Mouse (Mus musculus) liver, embryonic 15.5 days (tissue): ENCODE measurements around the gene Thra. TPM values are rescaled to one million over a fixed set of nuclear protein-coding genes. Genes with fewer than 3 reads are reported as not detected.
A peak's percentile ranks its signal among the peaks of the same experiment; 100 is the strongest.

ENCODE experiments used
- ATAC-seq: fragments of 200-750 bp; cut with Nextera tagmentation; 2 replicates; pipeline ENCODE4 v1.8.0; 2017; ENCODE audit warnings: moderate number of reproducible peaks, mild to moderate bottlenecking, moderate library complexity; ENCODE audit not compliant: insufficient read depth
- H3K27ac ChIP-seq: fragments of 300-500 bp; sonication (generic); replicated peaks from 2 replicates; pipeline ENCODE4 v1.5.1; 2015; ENCODE audit warnings: mild to moderate bottlenecking, inconsistent platforms
- H3K27me3 ChIP-seq: fragments of 300-500 bp; sonication (generic); 2 replicates; pipeline ENCODE4 v1.6.1; 2015; ENCODE audit warnings: mild to moderate bottlenecking, inconsistent platforms
- H3K36me3 ChIP-seq: fragments of 300-500 bp; sonication (generic); replicated peaks from 2 replicates; pipeline ENCODE4 v1.6.1; 2015; ENCODE audit warnings: moderate library complexity, mild to moderate bottlenecking, inconsistent platforms
- H3K4me1 ChIP-seq: fragments of 300-500 bp; sonication (generic); replicated peaks from 2 replicates; pipeline ENCODE4 v1.6.1; 2015; ENCODE audit warnings: inconsistent platforms
- H3K4me2 ChIP-seq: fragments of 300-500 bp; sonication (generic); 2 replicates; pipeline ENCODE4 v1.6.1; 2015; ENCODE audit warnings: moderate library complexity, mild to moderate bottlenecking, inconsistent platforms
- H3K4me3 ChIP-seq: fragments of 300-500 bp; sonication (generic); replicated peaks from 2 replicates; pipeline ENCODE4 v1.5.1; 2015; ENCODE audit warnings: mild to moderate bottlenecking, inconsistent platforms
- H3K9ac ChIP-seq: fragments of 300-500 bp; sonication (generic); 2 replicates; pipeline ENCODE4 v1.6.1; 2015; ENCODE audit warnings: moderate library complexity, mild to moderate bottlenecking, inconsistent platforms
- H3K9me3 ChIP-seq: fragments of 300-500 bp; sonication (generic); replicated peaks from 2 replicates; pipeline ENCODE4 v1.6.1; 2016; ENCODE audit warnings: inconsistent platforms
- WGBS: fragments of 180-500 bp; shearing (Covaris S2); methylation state at CpG from one replicate; pipeline ENCODE4 v1.1.7; 2015; ENCODE audit warnings: mixed read lengths; ENCODE audit not compliant: insufficient replicate concordance; 5-methylcytosine and 5-hydroxymethylcytosine counted together
- polyA plus RNA-seq: library from polyadenylated mRNA; unstranded; fragments of >200 nt; fragmentation: Nextera tagmentation; extraction: Ambion mirVana; gene quantifications from 2 replicates; pipeline ENCODE4 v1.2.1, GENCODE M21; 2015

Thra gene
- polyA plus RNA-seq, 1 experiment from 2014 or later = 7.2 TPM

DNA sequence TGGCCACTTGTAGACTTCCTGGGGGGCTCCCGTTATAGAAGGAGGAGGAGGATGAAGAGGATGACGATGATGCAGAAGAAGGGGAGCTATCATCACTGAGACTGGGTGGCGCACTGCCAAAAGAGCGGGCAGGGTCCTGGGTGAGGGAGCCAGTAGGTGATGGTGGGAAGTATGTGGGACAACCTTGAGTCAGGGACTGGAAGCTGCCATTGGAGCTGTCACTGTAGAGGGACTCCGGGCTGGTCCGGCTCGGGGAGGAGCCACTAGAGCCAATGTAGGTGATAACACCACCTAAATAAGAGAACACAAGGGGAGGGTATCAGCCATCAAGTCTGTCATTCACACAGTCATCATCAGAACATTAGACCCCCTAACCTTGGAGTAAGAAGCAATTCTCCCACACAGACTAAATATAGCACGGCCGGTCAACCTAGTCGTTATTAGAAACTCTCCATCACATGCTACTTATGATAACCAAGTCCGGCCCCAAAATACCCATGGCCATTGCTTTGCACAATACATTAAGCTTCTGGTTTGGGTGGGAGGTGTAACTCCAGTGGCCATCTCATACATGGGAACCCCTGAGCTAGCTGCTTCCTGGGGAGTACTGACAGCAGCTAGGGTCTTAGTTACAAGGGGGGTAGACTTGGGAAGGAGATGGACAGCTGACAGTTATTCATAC, 31.5 kb downstream of the Thra start:
- Histone ChIP-seq H3K9me3 (no peaks in the 10 kb centered on the region), H3K27me3 (no peaks in the 10 kb centered on the region), H3K4me1 (peaks cover 99% of the 10 kb centered on the region), H3K36me3 (peaks cover 17% of the 10 kb centered on the region; the same call in 1 of the 2 replicates), H3K27ac (peak overlapping the region; percentile 69), H3K4me2 (no peak overlapping the region), H3K9ac (no peak overlapping the region), H3K4me3 (no peak overlapping the region)
- ATAC-seq = no peak
- WGBS = 71% methylated on average over 11 of the region's 11 CpGs

DNA sequence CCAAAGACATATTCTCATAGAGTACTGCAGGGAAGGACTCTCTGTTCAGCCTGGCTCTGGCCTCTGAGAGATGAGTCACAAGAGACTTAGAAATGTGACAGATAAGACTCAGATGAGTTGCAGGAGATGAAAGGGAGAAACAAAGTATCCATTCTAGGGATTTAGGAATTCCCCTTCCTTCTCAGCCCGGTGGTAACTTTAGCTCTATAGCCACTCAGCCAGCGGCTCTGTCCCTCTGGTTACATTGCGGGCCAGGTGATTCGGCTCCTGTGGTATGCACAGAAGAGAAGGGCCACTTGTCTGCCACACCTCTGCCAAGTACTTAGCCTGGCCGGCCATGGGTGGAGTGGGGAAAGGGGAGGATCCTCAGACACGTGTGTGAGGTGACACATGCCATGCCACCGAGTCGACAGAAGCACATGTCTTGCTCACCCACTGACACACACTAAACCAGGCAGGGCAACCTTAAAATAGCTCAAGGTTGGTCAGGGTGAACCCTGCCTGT, 32.3 kb downstream of the Thra start:
- Histone ChIP-seq H3K9ac (no peak overlapping the region), H3K4me1 (peaks cover 99% of the 10 kb centered on the region), H3K27ac (peak overlapping the region; percentile 69), H3K4me3 (no peak overlapping the region), H3K27me3 (no peaks in the 10 kb centered on the region), H3K36me3 (peaks cover 17% of the 10 kb centered on the region; the same call in 1 of the 2 replicates), H3K9me3 (no peaks in the 10 kb centered on the region), H3K4me2 (peak overlapping the region; percentile 30)
- no peak for ATAC-seq
- 47% methylated on average over 8 of the region's 8 CpGs for WGBS

DNA sequence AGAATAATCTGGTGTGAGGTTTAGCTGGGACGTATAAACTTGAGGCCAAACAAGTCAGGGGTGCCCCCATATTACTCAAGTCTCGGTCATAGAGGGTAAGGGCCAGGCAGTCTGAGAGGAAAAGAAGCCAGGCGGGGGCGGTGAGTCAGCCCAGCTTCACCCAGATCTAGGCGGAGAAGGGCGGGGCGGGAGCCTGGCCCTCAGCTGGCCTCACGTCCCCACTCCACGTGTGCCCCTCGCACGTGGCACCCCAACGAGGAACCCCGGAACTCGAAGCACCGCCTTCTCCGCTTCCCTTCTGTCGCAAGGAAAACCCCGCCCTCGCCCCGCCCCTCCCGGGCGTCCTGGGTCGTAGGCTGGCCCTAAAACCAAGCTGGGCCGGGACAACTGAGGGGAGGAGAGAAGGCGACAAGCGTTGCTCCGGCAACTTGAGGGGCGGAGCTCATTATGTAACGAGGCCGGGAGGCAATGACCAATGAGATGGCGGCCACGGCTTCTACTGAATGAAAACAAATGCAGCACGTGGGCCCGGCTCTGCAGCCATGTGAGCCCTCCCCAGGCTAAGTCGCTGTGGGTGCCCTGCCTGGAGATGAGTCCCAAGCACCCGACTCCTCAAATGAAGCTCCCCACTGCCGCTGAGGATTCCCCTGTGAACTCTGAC, 33.3 kb downstream of the Thra start:
- H3K27ac ChIP-seq = peak overlapping the region; percentile 69; the same call in 1 of the 2 replicates
- H3K9me3 ChIP-seq = no peaks in the 10 kb centered on the region
- WGBS = under 1% methylated on average over 37 of the region's 37 CpGs
- peaks cover 92% of the 10 kb centered on the region for H3K4me1 ChIP-seq
- peaks cover 17% of the 10 kb centered on the region; the same call in 1 of the 2 replicates for H3K36me3 ChIP-seq
- H3K4me3 ChIP-seq = peak overlapping the region; percentile 46
- H3K4me2 ChIP-seq = peak overlapping the region; percentile 80
- ATAC-seq = peak; percentile 87
- H3K9ac ChIP-seq = no peak overlapping the region
- no peaks in the 10 kb centered on the region for H3K27me3 ChIP-seq

DNA sequence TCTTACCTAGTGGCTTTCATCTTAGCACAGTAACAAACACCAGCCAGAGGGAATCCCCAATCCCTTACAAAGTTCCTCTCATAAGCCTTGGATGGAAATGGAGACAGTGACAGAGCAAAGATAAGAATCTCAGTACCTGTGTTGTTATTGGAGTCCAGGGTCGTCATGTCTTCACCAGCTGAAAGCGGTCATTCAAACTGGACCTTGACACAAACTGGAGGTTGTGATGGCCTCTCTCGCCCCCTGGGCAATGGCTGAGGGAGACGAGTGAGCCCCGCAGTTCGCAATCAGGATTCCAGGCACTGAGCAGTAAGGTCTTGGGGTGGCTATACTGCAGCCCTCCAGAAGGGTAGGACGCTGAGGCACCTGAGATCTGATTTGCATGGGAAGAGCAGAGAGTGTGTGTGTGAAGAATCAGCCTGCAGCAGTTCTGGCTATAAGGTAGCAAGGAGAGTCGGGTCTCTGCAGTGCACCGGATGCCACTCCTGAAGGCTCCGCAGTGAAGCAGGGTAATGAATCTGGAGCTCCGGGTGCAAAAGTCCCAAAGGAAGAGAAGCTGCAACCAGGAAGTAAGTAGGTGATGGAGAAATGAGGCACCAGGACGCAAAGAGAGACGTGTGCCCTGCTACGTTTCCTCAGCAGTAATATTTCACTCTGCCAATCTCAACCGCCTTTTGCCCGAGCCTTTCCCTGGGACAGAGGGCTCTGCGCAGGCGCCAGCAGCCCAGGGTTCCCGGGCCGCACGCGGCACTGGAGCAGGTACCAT, 34.3 kb downstream of the Thra start, which contains the start of gene Nr1d1:
Nr1d1 (minus strand) TSS at position 752 of the 766 bp plus-strand sequence.
- H3K4me2 ChIP-seq = peak within 1 kb of the TSS; percentile 80
- WGBS = 1% methylated on average over 22 of the region's 22 CpGs
- no peak for ATAC-seq
- peak within 1 kb of the TSS; percentile 78 for H3K27ac ChIP-seq
- peak within 1 kb of the TSS; percentile 46 for H3K4me3 ChIP-seq
- H3K4me1 ChIP-seq = peaks cover 82% of the 10 kb centered on the region
- no peaks in the 10 kb centered on the region for H3K27me3 ChIP-seq
- no peaks in the 10 kb centered on the region for H3K9me3 ChIP-seq
- H3K9ac ChIP-seq = peak within 1 kb of the TSS; percentile 37; the same call in 1 of the 2 replicates
- peaks cover 12% of the 10 kb centered on the region; the same call in 1 of the 2 replicates for H3K36me3 ChIP-seq

DNA sequence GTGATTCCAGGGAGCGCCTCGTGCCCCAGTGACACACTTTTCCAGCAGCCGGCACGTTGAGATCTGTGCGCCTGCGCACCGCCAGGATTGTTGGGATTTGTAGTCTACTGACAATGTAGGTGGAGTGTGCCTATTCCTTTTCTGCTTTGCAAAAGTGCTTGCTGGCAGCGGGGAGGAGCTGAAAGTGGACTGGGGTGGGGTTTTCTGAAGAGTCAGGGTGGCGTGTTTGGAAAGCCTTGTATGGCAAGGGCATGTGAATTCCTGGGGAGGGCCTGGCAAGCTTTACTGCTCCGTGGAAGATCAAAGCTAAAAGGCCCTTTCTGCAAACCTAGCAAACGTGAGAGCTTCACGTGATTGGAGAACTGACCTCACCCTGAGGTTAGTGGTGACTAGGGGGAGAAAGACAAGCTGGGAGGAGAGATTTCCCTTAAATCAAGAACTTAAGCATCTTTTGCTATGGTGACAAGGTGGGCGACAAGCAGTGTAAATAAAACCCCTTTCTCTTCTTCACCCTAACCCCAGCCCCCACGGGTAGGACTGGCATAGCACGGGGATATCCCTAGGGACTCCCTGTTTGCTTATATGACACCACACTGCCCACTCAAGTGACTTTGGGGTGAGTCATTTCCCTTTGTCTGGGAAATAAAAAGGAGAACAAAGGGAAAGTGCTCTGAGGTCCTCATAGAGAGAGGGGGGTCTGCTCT, 35.1 kb downstream of the Thra start:
- peak overlapping the region; percentile 78 for H3K27ac ChIP-seq
- peak; percentile 38 for ATAC-seq
- H3K36me3 ChIP-seq = peaks cover 5% of the 10 kb centered on the region; the same call in 1 of the 2 replicates
- H3K4me3 ChIP-seq = peak overlapping the region; percentile 46
- no peaks in the 10 kb centered on the region for H3K9me3 ChIP-seq
- H3K4me1 ChIP-seq = peaks cover 75% of the 10 kb centered on the region
- H3K9ac ChIP-seq = peak overlapping the region; percentile 37; the same call in 1 of the 2 replicates
- no peaks in the 10 kb centered on the region for H3K27me3 ChIP-seq
- 3% methylated on average over 15 of the region's 15 CpGs for WGBS
- H3K4me2 ChIP-seq = peak overlapping the region; percentile 80

DNA sequence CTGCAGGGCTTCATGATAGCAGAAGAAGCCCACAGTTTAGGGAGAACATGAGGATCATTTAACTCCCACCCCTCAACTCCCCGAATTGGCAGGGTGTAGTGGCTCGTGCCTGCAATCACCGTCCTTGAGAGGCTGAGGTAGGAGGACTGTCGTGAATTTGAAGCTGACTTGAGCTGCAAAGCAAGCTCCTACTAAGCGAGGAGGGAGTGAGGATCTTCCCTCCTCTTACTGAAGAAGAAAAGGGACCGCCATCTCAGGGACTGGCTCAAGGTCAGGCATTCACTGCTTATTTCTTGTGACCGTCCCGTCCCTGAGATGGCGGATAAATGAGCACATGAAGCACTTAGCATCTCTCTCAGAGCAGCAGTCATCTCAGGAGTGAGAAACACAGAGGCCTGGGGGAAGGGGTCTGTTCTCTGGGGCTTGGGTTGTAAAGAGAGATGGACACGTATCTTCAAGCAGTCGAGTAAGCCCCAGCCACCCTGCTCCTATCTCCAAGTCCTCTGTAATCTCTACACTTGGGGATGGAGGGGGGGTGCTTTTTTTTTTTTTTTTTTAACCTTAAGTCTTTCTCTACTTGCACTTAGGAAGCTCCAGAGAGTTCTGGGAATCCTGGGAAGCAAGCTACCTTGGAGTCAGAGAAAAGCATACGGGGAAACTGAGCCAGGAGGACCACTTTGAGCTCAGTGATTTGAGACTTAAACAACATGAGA, 35.8 kb downstream of the Thra start:
- no peaks in the 10 kb centered on the region for H3K27me3 ChIP-seq
- peak overlapping the region; percentile 46; the same call in 1 of the 2 replicates for H3K4me3 ChIP-seq
- H3K36me3 ChIP-seq = no peaks in the 10 kb centered on the region
- no peak for ATAC-seq
- H3K9me3 ChIP-seq = no peaks in the 10 kb centered on the region
- 0 out of 2 replicates have a peak overlapping the region, but pooled peaks have one; percentile 3 for H3K9ac ChIP-seq
- H3K4me1 ChIP-seq = peaks cover 68% of the 10 kb centered on the region
- H3K27ac ChIP-seq = peak overlapping the region; percentile 78
- WGBS = 34% methylated on average over 12 of the region's 12 CpGs
- H3K4me2 ChIP-seq = peak overlapping the region; percentile 80

DNA sequence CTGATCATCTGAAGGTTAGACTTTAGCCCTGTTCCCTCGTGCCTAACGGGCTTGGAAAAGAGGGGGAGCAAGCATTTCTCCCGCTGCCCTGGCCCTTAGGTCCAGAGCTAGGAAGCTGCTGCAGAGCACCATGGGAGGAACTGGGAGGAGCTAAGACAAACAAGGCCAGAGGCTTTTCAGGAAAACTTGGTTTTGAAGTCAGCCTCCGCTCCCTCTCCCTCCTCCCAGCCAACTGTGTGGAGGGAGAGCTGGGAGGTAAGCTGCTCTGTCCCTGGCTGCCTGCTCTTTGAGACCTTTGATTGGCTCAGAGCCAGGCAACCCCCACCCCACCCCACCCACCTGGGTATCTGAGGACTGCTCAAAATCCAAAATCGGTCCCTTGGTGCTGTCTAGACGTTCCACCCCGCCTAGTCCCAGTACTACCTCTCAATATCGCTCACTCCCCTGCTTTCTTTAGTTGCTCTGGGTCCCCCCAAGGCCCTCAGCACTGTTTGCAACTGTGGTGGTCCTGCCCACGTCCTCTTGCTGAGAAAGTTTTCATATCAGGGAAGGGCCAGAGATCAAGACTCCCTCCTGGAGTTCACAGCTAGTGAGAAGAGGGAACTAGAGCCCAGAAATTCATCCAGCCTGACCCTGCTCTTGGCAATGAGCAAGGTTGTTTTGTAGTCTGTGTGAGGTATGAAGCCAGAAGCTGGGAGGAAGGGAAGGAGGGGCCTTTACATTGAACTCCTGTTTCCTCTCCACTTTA, 36.6 kb downstream of the Thra start:
- Histone ChIP-seq H3K36me3 (no peaks in the 10 kb centered on the region), H3K9me3 (no peaks in the 10 kb centered on the region), H3K27me3 (no peaks in the 10 kb centered on the region), H3K4me3 (no peak overlapping the region), H3K4me1 (peaks cover 66% of the 10 kb centered on the region), H3K9ac (no peak overlapping the region), H3K27ac (peak overlapping the region; percentile 78), H3K4me2 (peak overlapping the region; percentile 80)
- no peak for ATAC-seq
- 10% methylated on average over 9 of the region's 9 CpGs for WGBS

DNA sequence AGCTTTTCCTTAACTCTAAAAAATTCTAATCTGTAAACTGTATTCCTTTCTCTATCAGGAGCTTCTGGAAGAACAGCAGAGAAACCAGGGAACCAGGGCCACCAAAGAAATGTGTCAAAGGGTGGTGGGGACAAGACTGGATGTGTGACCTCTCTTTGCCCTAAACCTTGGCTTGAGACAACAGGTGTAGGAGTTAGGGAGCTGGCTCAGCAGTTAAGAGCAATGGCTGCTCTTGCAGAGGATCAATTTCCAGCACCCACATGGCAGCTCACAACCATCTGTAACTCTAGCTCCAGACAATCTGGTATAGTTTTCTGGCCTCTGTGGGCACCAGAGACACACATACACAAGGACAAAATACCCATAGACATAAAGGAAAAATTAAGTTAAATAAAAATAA, 37.5 kb downstream of the Thra start:
- Histone ChIP-seq H3K36me3 (no peaks in the 10 kb centered on the region), H3K4me3 (no peak overlapping the region), H3K4me1 (peaks cover 66% of the 10 kb centered on the region), H3K27ac (0 out of 2 replicates have a peak overlapping the region, but pooled peaks have one; percentile 7), H3K9ac (no peak overlapping the region), H3K27me3 (no peaks in the 10 kb centered on the region), H3K4me2 (no peak overlapping the region), H3K9me3 (no peaks in the 10 kb centered on the region)
- no peak for ATAC-seq

DNA sequence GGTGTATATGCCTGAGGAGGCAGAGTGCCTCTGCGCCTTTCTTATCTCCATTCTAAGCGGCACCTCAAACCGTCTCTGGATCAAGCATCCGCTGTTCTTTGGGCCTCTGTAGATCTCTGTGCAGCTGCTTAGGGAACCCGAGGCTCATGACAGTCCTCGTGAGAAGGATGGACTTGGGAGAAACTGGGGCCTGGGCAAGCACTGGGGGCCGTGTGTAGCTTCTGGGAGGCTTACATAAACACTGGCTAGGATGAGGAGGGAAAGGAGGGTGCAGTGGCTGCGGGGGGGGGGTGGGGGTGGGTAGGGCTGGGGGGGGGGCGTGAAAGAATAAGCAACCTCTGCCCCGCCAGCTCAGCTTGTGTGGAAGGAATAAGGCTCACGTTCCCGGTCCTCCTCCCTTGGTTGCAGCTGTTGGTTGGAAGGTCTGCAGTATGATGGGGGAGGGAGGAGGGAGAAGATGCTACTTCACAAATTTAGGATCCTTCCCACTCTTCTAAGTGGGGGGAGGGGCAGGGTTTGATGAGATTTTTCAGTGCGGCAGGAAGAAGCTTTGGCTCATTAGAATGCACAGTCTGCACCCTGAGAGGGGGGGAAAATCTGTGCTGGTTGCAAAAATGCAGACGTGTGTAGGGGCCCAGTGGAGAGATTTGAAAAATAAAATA, 41.5 kb downstream of the Thra start:
- ATAC-seq = no peak
- 27% methylated on average over 13 of the region's 14 CpGs for WGBS
- no peaks in the 10 kb centered on the region for H3K36me3 ChIP-seq
- H3K4me1 ChIP-seq = peaks cover 66% of the 10 kb centered on the region
- peaks cover 10% of the 10 kb centered on the region for H3K27me3 ChIP-seq
- peak overlapping the region; percentile 85 for H3K4me2 ChIP-seq
- H3K9ac ChIP-seq = no peak overlapping the region
- no peaks in the 10 kb centered on the region for H3K9me3 ChIP-seq
- H3K27ac ChIP-seq = no peak overlapping the region; the same call in 1 of the 2 replicates
- no peak overlapping the region for H3K4me3 ChIP-seq
